Mouse (Mus musculus): ENCODE results near the gene Rbfox3. TPM values are rescaled to one million over a fixed set of nuclear protein-coding genes. Genes with fewer than 3 reads are reported as not detected.

Gene Rbfox3
- polyA plus RNA-seq, 1 experiment from 2014 or later, result 6.9 TPM

DNA sequence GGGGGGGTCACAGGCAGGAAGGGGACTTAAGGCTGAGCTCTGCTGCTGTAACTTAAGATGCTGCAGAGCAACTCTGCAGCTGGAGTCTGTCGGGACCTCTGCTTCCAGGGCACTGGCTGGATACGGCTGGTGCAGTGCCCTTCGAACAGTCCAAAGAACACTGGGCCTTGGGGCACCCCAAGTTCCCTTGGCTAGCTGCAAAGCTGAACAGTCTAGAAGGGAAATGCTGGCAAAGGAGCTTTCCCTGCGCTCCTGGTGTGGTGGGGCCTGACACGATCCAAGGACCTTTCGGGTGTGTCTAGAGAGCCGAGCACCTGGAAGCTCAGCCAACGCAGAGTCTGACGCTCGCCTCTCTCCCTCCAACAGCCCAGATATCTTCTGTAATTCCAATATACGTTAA is 12.8 kb downstream of the Rbfox3 start:
- Histone ChIP-seq H3K9me3 (ENCODE audit: control insufficient read depth, low read length) (no peaks in the 10 kb centered on the region), H3K27ac (ENCODE audit: low read depth, low read length) (no peak overlapping the region), H3K4me3 (ENCODE audit: low read depth, low read length) (no peak overlapping the region), H3K4me1 (replicated peaks; ENCODE audit: control insufficient read depth, insufficient read depth, low read length) (peaks cover 14% of the 10 kb centered on the region; the same call in 1 of the 2 replicates), H3K27me3 (ENCODE audit: control insufficient read depth, insufficient read depth, low read length) (no peaks in the 10 kb centered on the region), H3K36me3 (ENCODE audit: control insufficient read depth, insufficient read depth, low read length) (no peaks in the 10 kb centered on the region), H3K4me2 (ENCODE audit: low read depth, low read length, severe bottlenecking) (no peak overlapping the region), H3K9ac (ENCODE audit: low read length) (no peak overlapping the region)
- DNase-seq (ENCODE audit: low spot score) (no peak), ATAC-seq (replicated peaks; ENCODE audit: low FRiP score) (no peak)
- WGBS, result 75% methylated on average over 11 of the region's 11 CpGs

DNA sequence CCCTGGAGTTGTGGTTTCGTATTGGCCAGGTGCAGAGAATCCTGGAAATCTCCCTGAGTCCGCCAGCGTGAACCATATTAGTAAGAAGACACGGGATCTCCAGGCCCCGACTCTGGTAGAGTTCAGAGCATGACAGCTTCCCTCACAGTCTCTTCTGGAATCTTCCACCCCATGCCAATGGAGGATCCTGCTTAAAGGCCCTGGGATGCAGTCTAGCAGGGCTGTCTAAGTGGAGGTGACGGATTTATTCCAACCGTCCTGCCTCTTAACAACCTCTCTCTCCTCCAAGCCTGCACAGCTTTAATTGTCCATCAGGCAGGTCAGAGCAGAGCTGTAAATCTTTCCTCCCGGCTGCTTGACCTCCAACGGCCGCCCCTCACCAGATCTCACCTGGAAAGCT is 13.2 kb downstream of the Rbfox3 start:
- no peak overlapping the region for H3K27ac ChIP-seq (ENCODE audit: low read depth, low read length)

DNA sequence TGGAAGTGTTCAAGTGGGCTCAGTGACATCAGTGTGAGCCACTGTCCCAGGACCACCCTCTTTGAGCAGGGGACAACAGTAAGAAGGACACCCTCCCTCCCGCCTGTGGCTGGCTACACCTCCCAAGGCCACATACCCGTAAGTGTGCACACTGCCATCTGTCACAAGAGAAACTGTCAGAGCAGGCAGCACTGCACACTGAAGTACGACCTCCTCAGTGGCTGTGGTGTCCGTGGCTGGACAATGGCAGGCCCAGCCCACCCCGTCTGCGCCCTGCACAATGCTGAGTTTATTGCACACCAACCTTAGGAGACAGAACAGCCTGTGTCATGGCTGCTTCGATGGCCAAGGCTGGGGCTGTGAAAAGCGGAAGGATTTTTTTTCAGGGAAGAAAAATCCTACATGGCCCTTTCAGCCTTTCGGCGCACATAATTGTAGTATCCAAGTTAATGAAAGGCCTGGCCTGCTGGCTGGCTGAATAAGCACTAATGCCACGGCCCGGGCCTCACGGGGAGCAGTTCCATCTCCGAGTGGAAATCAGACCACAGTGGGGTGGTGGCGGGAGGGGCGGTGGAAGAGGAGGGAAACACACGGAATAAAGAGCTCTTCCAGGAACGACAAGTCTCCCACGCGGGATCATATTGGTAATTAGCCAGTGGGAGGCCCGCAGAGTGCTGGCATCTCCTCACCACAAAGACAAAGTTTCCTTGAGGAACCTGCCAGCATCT is 14.1 kb downstream of the Rbfox3 start:
- Histone ChIP-seq H3K4me2 (ENCODE audit: low read depth, low read length, severe bottlenecking) (no peak overlapping the region), H3K27me3 (ENCODE audit: control insufficient read depth, insufficient read depth, low read length) (no peaks in the 10 kb centered on the region), H3K36me3 (ENCODE audit: control insufficient read depth, insufficient read depth, low read length) (no peaks in the 10 kb centered on the region), H3K4me3 (ENCODE audit: low read depth, low read length) (no peak overlapping the region), H3K27ac (ENCODE audit: low read depth, low read length) (peak overlapping the region; percentile 63), H3K9me3 (ENCODE audit: control insufficient read depth, low read length) (no peaks in the 10 kb centered on the region), H3K4me1 (replicated peaks; ENCODE audit: control insufficient read depth, insufficient read depth, low read length) (peaks cover 14% of the 10 kb centered on the region; the same call in 1 of the 2 replicates), H3K9ac (ENCODE audit: low read length) (peak overlapping the region; percentile 25)
- DNase-seq (ENCODE audit: low spot score), result no peak
- ATAC-seq (replicated peaks; ENCODE audit: low FRiP score), result peak; percentile 36; the same call in 1 of the 2 replicates
- 34% methylated on average over 21 of the region's 21 CpGs for WGBS

More for the DNA sequence above, 13.2 kb downstream of the Rbfox3 start:
- Histone ChIP-seq H3K9me3 (ENCODE audit: control insufficient read depth, low read length) (no peaks in the 10 kb centered on the region), H3K36me3 (ENCODE audit: control insufficient read depth, insufficient read depth, low read length) (no peaks in the 10 kb centered on the region), H3K4me1 (replicated peaks; ENCODE audit: control insufficient read depth, insufficient read depth, low read length) (peaks cover 14% of the 10 kb centered on the region; the same call in 1 of the 2 replicates), H3K27me3 (ENCODE audit: control insufficient read depth, insufficient read depth, low read length) (no peaks in the 10 kb centered on the region), H3K4me3 (ENCODE audit: low read depth, low read length) (no peak overlapping the region), H3K9ac (ENCODE audit: low read length) (no peak overlapping the region), H3K4me2 (ENCODE audit: low read depth, low read length, severe bottlenecking) (no peak overlapping the region)
- DNase-seq (ENCODE audit: low spot score), result no peak
- ATAC-seq (replicated peaks; ENCODE audit: low FRiP score), result no peak
- 63% methylated on average over 10 of the region's 10 CpGs for WGBS

DNA sequence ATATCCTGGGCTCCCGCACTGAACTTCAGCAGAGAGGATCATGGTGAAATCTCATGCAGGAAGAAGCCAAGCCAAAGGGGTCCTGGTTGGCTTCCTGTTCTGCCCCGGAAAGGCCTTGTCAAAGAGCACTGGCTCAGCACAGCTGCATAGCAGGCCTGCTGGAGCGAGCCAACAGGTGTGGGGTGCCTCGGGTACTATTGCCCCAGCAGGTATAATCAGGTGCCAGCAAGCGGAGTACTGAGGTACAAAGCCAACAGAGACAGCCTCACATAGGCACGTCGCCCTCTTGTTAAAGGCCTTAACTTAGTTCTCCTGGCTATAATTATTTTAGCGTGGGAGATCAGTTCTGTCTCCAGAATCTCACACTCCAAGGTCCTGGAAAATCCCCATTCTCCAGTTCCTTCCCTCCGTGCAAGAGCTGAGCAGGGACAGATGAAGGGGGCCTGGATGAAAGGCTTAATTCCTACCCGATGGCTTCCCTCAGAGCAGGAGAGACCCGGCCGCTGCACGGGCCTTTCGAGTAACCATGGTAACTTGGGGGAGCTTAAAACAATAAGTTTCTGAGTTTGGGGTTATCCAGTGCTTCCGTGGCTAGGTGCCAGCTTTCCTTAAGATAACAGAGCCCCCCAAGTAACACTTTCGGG is 15.2 kb downstream of the Rbfox3 start:
- ATAC-seq (replicated peaks; ENCODE audit: low FRiP score), result no peak
- no peak overlapping the region for H3K4me3 ChIP-seq (ENCODE audit: low read depth, low read length)
- no peak for DNase-seq (ENCODE audit: low spot score)
- 43% methylated on average over 16 of the region's 16 CpGs for whole genome bisulfite sequencing
- no peaks in the 10 kb centered on the region for H3K9me3 ChIP-seq (ENCODE audit: control insufficient read depth, low read length)
- no peak overlapping the region for H3K4me2 ChIP-seq (ENCODE audit: low read depth, low read length, severe bottlenecking)
- H3K36me3 ChIP-seq (ENCODE audit: control insufficient read depth, insufficient read depth, low read length), result no peaks in the 10 kb centered on the region
- no peaks in the 10 kb centered on the region for H3K27me3 ChIP-seq (ENCODE audit: control insufficient read depth, insufficient read depth, low read length)
- H3K4me1 ChIP-seq (replicated peaks; ENCODE audit: control insufficient read depth, insufficient read depth, low read length), result peaks cover 14% of the 10 kb centered on the region; the same call in 1 of the 2 replicates
- no peak overlapping the region for H3K27ac ChIP-seq (ENCODE audit: low read depth, low read length)
- no peak overlapping the region for H3K9ac ChIP-seq (ENCODE audit: low read length)

DNA sequence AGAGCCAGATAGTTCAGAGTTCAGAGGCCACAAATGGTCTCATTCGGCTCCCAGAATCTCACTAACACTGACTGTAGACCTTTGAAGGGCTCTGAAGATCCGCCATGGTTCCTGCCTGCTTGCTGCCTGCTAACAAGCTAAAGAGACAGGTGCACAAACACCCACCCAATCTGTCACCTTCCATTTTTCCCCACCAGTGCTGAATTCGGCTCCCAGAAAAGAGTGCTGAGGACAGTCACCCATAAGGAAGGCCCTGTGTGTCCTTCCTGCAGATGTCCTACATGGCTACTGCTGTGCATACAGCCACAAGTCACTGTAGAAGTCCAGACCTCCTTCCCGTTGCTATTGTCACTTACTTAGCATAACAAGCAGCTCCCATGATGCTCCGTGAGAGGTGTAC is 16.6 kb downstream of the Rbfox3 start:
- 83% methylated on average over 5 of the region's 5 CpGs for WGBS
- H3K4me3 ChIP-seq (ENCODE audit: low read depth, low read length), result no peak overlapping the region
- no peaks in the 10 kb centered on the region for H3K36me3 ChIP-seq (ENCODE audit: control insufficient read depth, insufficient read depth, low read length)
- no peak overlapping the region for H3K9ac ChIP-seq (ENCODE audit: low read length)
- no peak overlapping the region for H3K4me2 ChIP-seq (ENCODE audit: low read depth, low read length, severe bottlenecking)
- no peak for DNase-seq (ENCODE audit: low spot score)
- no peaks in the 10 kb centered on the region for H3K9me3 ChIP-seq (ENCODE audit: control insufficient read depth, low read length)
- H3K27me3 ChIP-seq (ENCODE audit: control insufficient read depth, insufficient read depth, low read length), result no peaks in the 10 kb centered on the region
- H3K4me1 ChIP-seq (replicated peaks; ENCODE audit: control insufficient read depth, insufficient read depth, low read length), result peaks cover 14% of the 10 kb centered on the region; the same call in 1 of the 2 replicates
- no peak overlapping the region for H3K27ac ChIP-seq (ENCODE audit: low read depth, low read length)
- ATAC-seq (replicated peaks; ENCODE audit: low FRiP score), result no peak

DNA sequence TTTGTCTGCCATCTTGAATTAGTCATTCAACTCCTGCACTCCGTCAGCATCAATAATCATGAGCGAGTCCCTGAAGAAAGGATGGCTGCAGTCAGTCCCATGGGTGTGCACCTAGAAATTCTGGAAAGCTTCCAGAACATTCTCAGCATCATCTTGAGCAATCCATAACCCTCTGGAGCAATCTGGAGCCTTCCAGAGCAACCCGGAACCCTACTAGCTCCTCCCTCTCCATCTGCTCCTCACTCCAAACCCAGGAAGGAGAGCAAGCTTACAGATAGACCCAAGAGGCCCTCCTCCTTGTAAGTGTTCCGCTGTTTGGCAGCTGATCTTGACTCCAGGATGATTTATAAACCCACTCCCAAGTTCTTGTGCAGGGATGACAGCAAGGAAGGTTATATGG is 17.2 kb downstream of the Rbfox3 start:
- Histone ChIP-seq H3K27ac (ENCODE audit: low read depth, low read length) (no peak overlapping the region), H3K27me3 (ENCODE audit: control insufficient read depth, insufficient read depth, low read length) (no peaks in the 10 kb centered on the region), H3K4me2 (ENCODE audit: low read depth, low read length, severe bottlenecking) (no peak overlapping the region), H3K36me3 (ENCODE audit: control insufficient read depth, insufficient read depth, low read length) (no peaks in the 10 kb centered on the region), H3K4me3 (ENCODE audit: low read depth, low read length) (no peak overlapping the region), H3K9me3 (ENCODE audit: control insufficient read depth, low read length) (no peaks in the 10 kb centered on the region), H3K9ac (ENCODE audit: low read length) (no peak overlapping the region), H3K4me1 (replicated peaks; ENCODE audit: control insufficient read depth, insufficient read depth, low read length) (peaks cover 14% of the 10 kb centered on the region; the same call in 1 of the 2 replicates)
- no peak for ATAC-seq (replicated peaks; ENCODE audit: low FRiP score)
- no peak for DNase-seq (ENCODE audit: low spot score)
- 94% methylated on average over 4 of the region's 4 CpGs for WGBS

DNA sequence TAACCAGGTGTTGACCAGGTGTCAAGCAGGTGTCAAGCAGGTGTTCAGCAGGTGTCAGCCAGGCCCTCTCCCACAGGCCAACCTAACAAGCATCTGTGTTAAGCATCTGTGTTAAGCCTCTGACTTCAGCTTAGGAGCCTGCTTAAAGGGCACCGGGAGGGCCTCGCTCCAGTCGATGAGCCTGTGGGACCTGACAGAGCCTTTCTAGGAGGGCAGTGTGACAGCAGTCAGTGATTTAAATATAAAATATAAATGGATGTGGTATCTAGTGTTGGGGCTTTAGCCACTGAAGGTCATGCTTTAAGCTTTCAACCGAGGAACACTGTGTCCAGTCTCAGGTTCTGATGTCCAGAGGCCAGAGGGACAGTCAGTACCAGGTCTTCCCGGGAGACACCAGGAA is 18.5 kb downstream of the Rbfox3 start:
- no peaks in the 10 kb centered on the region for H3K27me3 ChIP-seq (ENCODE audit: control insufficient read depth, insufficient read depth, low read length)
- WGBS, result 93% methylated on average over 5 of the region's 5 CpGs
- no peaks in the 10 kb centered on the region for H3K36me3 ChIP-seq (ENCODE audit: control insufficient read depth, insufficient read depth, low read length)
- peaks cover 14% of the 10 kb centered on the region; the same call in 1 of the 2 replicates for H3K4me1 ChIP-seq (replicated peaks; ENCODE audit: control insufficient read depth, insufficient read depth, low read length)
- DNase-seq (ENCODE audit: low spot score) (no peak), ATAC-seq (replicated peaks; ENCODE audit: low FRiP score) (no peak)
- H3K4me2 ChIP-seq (ENCODE audit: low read depth, low read length, severe bottlenecking), result no peak overlapping the region
- H3K9me3 ChIP-seq (ENCODE audit: control insufficient read depth, low read length), result no peaks in the 10 kb centered on the region
- H3K9ac ChIP-seq (ENCODE audit: low read length), result no peak overlapping the region
- no peak overlapping the region for H3K27ac ChIP-seq (ENCODE audit: low read depth, low read length)
- no peak overlapping the region for H3K4me3 ChIP-seq (ENCODE audit: low read depth, low read length)

DNA sequence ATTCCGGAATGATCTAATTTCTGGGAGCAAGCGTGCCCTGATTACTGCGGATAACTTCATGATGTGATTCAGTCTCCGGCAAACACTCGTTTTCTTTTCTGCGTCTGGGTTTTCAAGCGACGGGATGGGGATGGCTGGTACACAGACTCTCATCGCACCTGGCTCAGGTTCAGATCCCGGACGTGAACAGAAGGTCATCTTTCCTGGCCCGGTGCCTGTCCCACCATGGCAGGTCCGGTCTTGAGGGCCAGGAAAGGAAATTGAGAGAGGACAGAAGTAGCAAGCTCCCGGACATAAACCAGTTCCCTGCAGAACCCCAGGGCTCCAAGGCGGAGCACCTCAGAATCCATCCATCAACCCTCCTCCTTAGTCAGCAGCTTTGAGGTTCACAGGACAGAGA is 19.9 kb downstream of the Rbfox3 start:
- ATAC-seq (replicated peaks; ENCODE audit: low FRiP score), result no peak
- no peaks in the 10 kb centered on the region for H3K36me3 ChIP-seq (ENCODE audit: control insufficient read depth, insufficient read depth, low read length)
- H3K4me2 ChIP-seq (ENCODE audit: low read depth, low read length, severe bottlenecking), result no peak overlapping the region
- H3K27ac ChIP-seq (ENCODE audit: low read depth, low read length), result no peak overlapping the region
- 89% methylated on average over 15 of the region's 15 CpGs for WGBS
- peaks cover 3% of the 10 kb centered on the region; the same call in 1 of the 2 replicates for H3K4me1 ChIP-seq (replicated peaks; ENCODE audit: control insufficient read depth, insufficient read depth, low read length)
- no peak overlapping the region for H3K4me3 ChIP-seq (ENCODE audit: low read depth, low read length)
- no peak overlapping the region for H3K9ac ChIP-seq (ENCODE audit: low read length)
- no peaks in the 10 kb centered on the region for H3K27me3 ChIP-seq (ENCODE audit: control insufficient read depth, insufficient read depth, low read length)
- DNase-seq (ENCODE audit: low spot score), result no peak
- no peaks in the 10 kb centered on the region for H3K9me3 ChIP-seq (ENCODE audit: control insufficient read depth, low read length)

Data from forebrain, embryonic 11.5 days (tissue).